19 mouse cellular contexts compared by ENCODE assay signal in the genomic region with DNA sequence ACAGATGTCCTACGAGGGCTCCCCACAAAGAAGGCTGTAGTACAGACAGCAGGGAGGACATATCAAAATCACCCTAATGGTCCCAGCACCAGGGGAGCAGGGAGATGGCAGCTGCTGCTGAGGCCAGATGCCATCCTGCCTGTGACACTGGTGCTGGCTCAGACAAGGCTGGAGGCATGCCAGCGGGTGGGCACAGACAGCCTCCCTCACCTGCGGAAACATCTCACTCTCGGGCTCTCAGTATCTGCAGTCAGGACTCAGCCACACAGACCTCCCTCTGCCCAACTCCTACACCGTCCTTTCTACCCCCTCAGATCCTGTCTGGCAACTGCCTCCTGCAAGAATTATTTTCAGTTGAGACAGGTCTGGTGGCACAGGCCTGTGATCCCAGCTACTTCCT. TPM values are rescaled to one million over a fixed set of nuclear protein-coding genes. Genes with fewer than 3 reads are reported as not detected.
A peak's percentile ranks its signal among the peaks of the same experiment; 100 is the strongest.
DNase-seq lines count a peak whose midpoint lies in the region; ATAC-seq lines count a peak whose summit lies in the region.
"Had no signal": no experiment of that assay in that cellular context is flagged by ENCODE, and none has a peak within 500 bp of the region (broad histone marks: within the 10 kb centered on the region; RNA-seq: fewer than 3 reads in every experiment).

No protein-coding gene starts in this region.

- no peak overlapping the region for H3K4me3 ChIP-seq in hindbrain, embryonic 15.5 days
- no peak overlapping the region for H3K4me3 ChIP-seq in hindbrain, embryonic 12.5 days
- no peak overlapping the region for H3K4me3 ChIP-seq in midbrain, embryonic 10.5 days
- H3K4me3 ChIP-seq in midbrain, embryonic 13.5 days (replicated peaks): no peak overlapping the region
- H3K4me3 ChIP-seq: embryonic facial prominence, embryonic 15.5 days; limb, embryonic 12.5 days; neural tube, embryonic 12.5 days; stomach, embryonic 15.5 days had no signal

- no peak overlapping the region for H3K9ac ChIP-seq in hindbrain, embryonic 15.5 days
- no peak overlapping the region for H3K9ac ChIP-seq in hindbrain, embryonic 12.5 days
- no peak overlapping the region for H3K9ac ChIP-seq in midbrain, embryonic 13.5 days (replicated peaks)
- H3K9ac ChIP-seq: embryonic facial prominence, embryonic 15.5 days; limb, embryonic 12.5 days; neural tube, embryonic 12.5 days; stomach, embryonic 15.5 days had no signal

- WGBS in hindbrain, embryonic 15.5 days: 57% methylated on average over 5 of the region's 5 CpGs
- 52% methylated on average over 5 of the region's 5 CpGs for WGBS in hindbrain, embryonic 12.5 days
- 67% methylated on average over 5 of the region's 5 CpGs for WGBS in midbrain, embryonic 10.5 days
- WGBS in midbrain, embryonic 13.5 days: 72% methylated on average over 5 of the region's 5 CpGs

- H3K27ac ChIP-seq in hindbrain, embryonic 15.5 days (replicated peaks): 0 out of 2 replicates have a peak overlapping the region, but pooled peaks have one; percentile 10
- no peak overlapping the region for H3K27ac ChIP-seq in hindbrain, embryonic 12.5 days
- H3K27ac ChIP-seq in midbrain, embryonic 10.5 days (replicated peaks): peak overlapping the region; percentile 38; the same call in 1 of the 2 replicates
- H3K27ac ChIP-seq in midbrain, embryonic 13.5 days: no peak overlapping the region
- H3K27ac ChIP-seq: embryonic facial prominence, embryonic 15.5 days; limb, embryonic 12.5 days; neural tube, embryonic 12.5 days; stomach, embryonic 15.5 days had no signal

- no peaks in the 10 kb centered on the region for H3K36me3 ChIP-seq in hindbrain, embryonic 15.5 days
- no peaks in the 10 kb centered on the region for H3K36me3 ChIP-seq in hindbrain, embryonic 12.5 days
- no peaks in the 10 kb centered on the region for H3K36me3 ChIP-seq in midbrain, embryonic 10.5 days
- H3K36me3 ChIP-seq in midbrain, embryonic 13.5 days: no peaks in the 10 kb centered on the region
- H3K36me3 ChIP-seq: limb, embryonic 12.5 days; neural tube, embryonic 12.5 days had no signal

- no peaks in the 10 kb centered on the region for H3K27me3 ChIP-seq in hindbrain, embryonic 15.5 days
- no peaks in the 10 kb centered on the region for H3K27me3 ChIP-seq in hindbrain, embryonic 12.5 days
- H3K27me3 ChIP-seq in midbrain, embryonic 10.5 days (ENCODE audit: low read depth, poor library complexity, severe bottlenecking): no peaks in the 10 kb centered on the region
- no peaks in the 10 kb centered on the region for H3K27me3 ChIP-seq in midbrain, embryonic 13.5 days
- H3K27me3 ChIP-seq: embryonic facial prominence, embryonic 15.5 days; limb, embryonic 12.5 days; neural tube, embryonic 12.5 days; stomach, embryonic 15.5 days had no signal

- peaks cover 13% of the 10 kb centered on the region for H3K4me1 ChIP-seq in hindbrain, embryonic 15.5 days (replicated peaks)
- peaks cover 14% of the 10 kb centered on the region for H3K4me1 ChIP-seq in hindbrain, embryonic 12.5 days
- peaks cover 22% of the 10 kb centered on the region; the same call in 1 of the 2 replicates for H3K4me1 ChIP-seq in midbrain, embryonic 10.5 days
- H3K4me1 ChIP-seq in midbrain, embryonic 13.5 days (replicated peaks): peaks cover 14% of the 10 kb centered on the region
- H3K4me1 ChIP-seq: neural tube, embryonic 12.5 days had no signal

- no peak overlapping the region for H3K4me2 ChIP-seq in hindbrain, embryonic 15.5 days
- H3K4me2 ChIP-seq in hindbrain, embryonic 12.5 days (replicated peaks): no peak overlapping the region
- no peak overlapping the region for H3K4me2 ChIP-seq in midbrain, embryonic 13.5 days (replicated peaks)
- H3K4me2 ChIP-seq: embryonic facial prominence, embryonic 15.5 days; heart, embryonic 11.5 days; limb, embryonic 12.5 days; neural tube, embryonic 12.5 days; stomach, embryonic 15.5 days had no signal

- no peaks in the 10 kb centered on the region for H3K9me3 ChIP-seq in hindbrain, embryonic 15.5 days
- H3K9me3 ChIP-seq in hindbrain, embryonic 12.5 days (replicated peaks): no peaks in the 10 kb centered on the region
- H3K9me3 ChIP-seq in midbrain, embryonic 10.5 days (replicated peaks): no peaks in the 10 kb centered on the region
- H3K9me3 ChIP-seq in midbrain, embryonic 13.5 days: no peaks in the 10 kb centered on the region
- H3K9me3 ChIP-seq: embryonic facial prominence, embryonic 15.5 days; limb, embryonic 12.5 days; neural tube, embryonic 12.5 days; stomach, embryonic 15.5 days had no signal

- ATAC-seq in hindbrain, embryonic 15.5 days (ENCODE audit: low FRiP score, low read depth): peak; percentile 51; the same call in 1 of the 2 replicates
- no peak; the same call in 1 of the 2 replicates for ATAC-seq in hindbrain, embryonic 12.5 days (ENCODE audit: low FRiP score)
- ATAC-seq in midbrain, embryonic 13.5 days: no peak

- DNase-seq in cerebellum, postnatal 10 days: peak; percentile 66 to 77
- no peak for DNase-seq in cerebellum, adult 9-11 months
- DNase-seq in midbrain, embryonic 10.5 days (ENCODE audit: low spot score): no peak
- peak; percentile 49 for DNase-seq in brain, adult 2 months (ENCODE audit: low read depth, low spot score)
- DNase-seq in ovary, postnatal 14 days (ENCODE audit: low spot score): no peak
- DNase-seq: adrenal gland, adult 2 months; cerebellum, postnatal 36 days; heart, postnatal 14 days; kidney, adult 9 months; kidney, postnatal 25 days; lung, adult 2 months had no signal

RNA-seq across cellular contexts. Expression of gene Atp2b4, which starts 12.0 kb away (rescaled TPM):
- polyA plus RNA-seq in hindbrain, embryonic 15.5 days (2015; fragmentation: Nextera tagmentation; extraction: Ambion mirVana): 11.8 and 12.4 TPM in 2 replicates
- polyA plus RNA-seq in hindbrain, embryonic 12.5 days (2016; fragmentation: Nextera tagmentation; extraction: Ambion mirVana): 12.2 and 16.3 TPM in 2 replicates
- polyA plus RNA-seq in midbrain, embryonic 10.5 days (2016; fragmentation: Nextera tagmentation; extraction: Ambion mirVana): 3.0 and 5.7 TPM in 2 replicates
- 7.8 and 8.2 TPM in 2 replicates for polyA plus RNA-seq in midbrain, embryonic 13.5 days (2015; fragmentation: Nextera tagmentation; extraction: Ambion mirVana)

Comparison
In these comparisons a context has a peak if more than half of its experiments do, and no peak if none do; other contexts are left out.
1. DNase-seq: peak in cerebellum, postnatal 10 days (2 of 2) and brain, adult 2 months (single experiment); none in cerebellum, adult 9-11 months (single experiment), midbrain, embryonic 10.5 days (single experiment) and ovary, postnatal 14 days (single experiment).
2. H3K27ac ChIP-seq: peak in hindbrain, embryonic 15.5 days (single experiment) and midbrain, embryonic 10.5 days (single experiment); none in hindbrain, embryonic 12.5 days (single experiment) and midbrain, embryonic 13.5 days (single experiment).